Mouse (Mus musculus) midbrain, embryonic 15.5 days (tissue): ENCODE measurements around the gene Pou2f2. TPM values are rescaled to one million over a fixed set of nuclear protein-coding genes. Genes with fewer than 3 reads are reported as not detected.

Experiments
- ATAC-seq: fragments of 200-750 bp; cut with Nextera tagmentation; replicated peaks from 2 replicates; pipeline ENCODE4 v1.8.0; 2017; ENCODE audit warnings: moderate TSS enrichment
- H3K27ac ChIP-seq: fragments of 300-500 bp; sonication (generic); 2 replicates; pipeline ENCODE4 v1.5.1; 2015; ENCODE audit warnings: mild to moderate bottlenecking, inconsistent platforms
- H3K27me3 ChIP-seq: fragments of 300-500 bp; sonication (generic); replicated peaks from 2 replicates; pipeline ENCODE4 v1.6.1; 2015; ENCODE audit warnings: inconsistent platforms
- H3K36me3 ChIP-seq: fragments of 300-500 bp; sonication (generic); replicated peaks from 2 replicates; pipeline ENCODE4 v1.6.1; 2015; ENCODE audit warnings: inconsistent platforms
- H3K4me1 ChIP-seq: fragments of 300-500 bp; sonication (generic); 2 replicates; pipeline ENCODE4 v1.6.1; 2015; ENCODE audit warnings: inconsistent platforms
- H3K4me2 ChIP-seq: fragments of 300-500 bp; sonication (generic); 2 replicates; pipeline ENCODE4 v1.6.1; 2015; ENCODE audit warnings: inconsistent platforms, mild to moderate bottlenecking, moderate library complexity
- H3K4me3 ChIP-seq: fragments of 300-500 bp; sonication (generic); 2 replicates; pipeline ENCODE4 v1.5.1; 2015; ENCODE audit warnings: mild to moderate bottlenecking, inconsistent platforms
- H3K9ac ChIP-seq: fragments of 300-500 bp; sonication (generic); 2 replicates; pipeline ENCODE4 v1.6.1; 2015; ENCODE audit warnings: mild to moderate bottlenecking, inconsistent platforms
- H3K9me3 ChIP-seq: fragments of 300-500 bp; sonication (generic); 2 replicates; pipeline ENCODE4 v1.6.1; 2016; ENCODE audit warnings: inconsistent platforms
- WGBS: fragments of 180-500 bp; shearing (Covaris S2); methylation state at CpG from one replicate; pipeline ENCODE4 v1.1.7; 2015; ENCODE audit warnings: mixed read lengths; 5-methylcytosine and 5-hydroxymethylcytosine counted together
- polyA plus RNA-seq: library from polyadenylated mRNA; unstranded; fragments of >200 nt; fragmentation: Nextera tagmentation; extraction: Ambion mirVana; gene quantifications from 2 replicates; pipeline ENCODE4 v1.2.1, GENCODE M21; 2015

Gene Pou2f2
- polyA plus RNA-seq, 1 experiment from 2014 or later, result 59.1 TPM

DNA sequence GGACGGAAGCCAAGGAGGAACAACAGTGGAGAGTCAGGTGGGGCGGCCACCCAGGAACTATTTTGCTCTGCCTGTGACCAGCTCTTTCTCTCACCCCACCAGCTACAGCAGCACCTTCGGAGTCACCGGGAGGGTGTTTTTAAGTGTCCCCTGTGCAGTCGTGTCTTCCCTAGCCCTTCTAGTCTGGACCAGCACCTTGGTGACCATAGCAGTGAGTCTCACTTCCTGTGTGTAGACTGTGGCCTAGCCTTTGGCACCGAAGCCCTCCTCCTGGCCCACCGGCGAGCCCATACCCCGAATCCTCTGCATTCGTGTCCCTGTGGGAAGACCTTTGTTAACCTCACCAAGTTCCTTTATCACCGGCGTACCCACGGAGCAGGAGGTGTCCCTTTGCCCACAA is 99.1 kb downstream of the Pou2f2 start:
- no peak for ATAC-seq
- H3K27ac ChIP-seq, result no peak overlapping the region
- 94% methylated on average over 13 of the region's 13 CpGs for WGBS
- H3K9ac ChIP-seq, result no peak overlapping the region
- H3K27me3 ChIP-seq, result no peaks in the 10 kb centered on the region
- H3K4me2 ChIP-seq, result no peak overlapping the region
- peaks cover 23% of the 10 kb centered on the region for H3K4me1 ChIP-seq
- H3K36me3 ChIP-seq, result peaks cover 45% of the 10 kb centered on the region
- H3K9me3 ChIP-seq, result no peaks in the 10 kb centered on the region
- H3K4me3 ChIP-seq, result no peak overlapping the region

DNA sequence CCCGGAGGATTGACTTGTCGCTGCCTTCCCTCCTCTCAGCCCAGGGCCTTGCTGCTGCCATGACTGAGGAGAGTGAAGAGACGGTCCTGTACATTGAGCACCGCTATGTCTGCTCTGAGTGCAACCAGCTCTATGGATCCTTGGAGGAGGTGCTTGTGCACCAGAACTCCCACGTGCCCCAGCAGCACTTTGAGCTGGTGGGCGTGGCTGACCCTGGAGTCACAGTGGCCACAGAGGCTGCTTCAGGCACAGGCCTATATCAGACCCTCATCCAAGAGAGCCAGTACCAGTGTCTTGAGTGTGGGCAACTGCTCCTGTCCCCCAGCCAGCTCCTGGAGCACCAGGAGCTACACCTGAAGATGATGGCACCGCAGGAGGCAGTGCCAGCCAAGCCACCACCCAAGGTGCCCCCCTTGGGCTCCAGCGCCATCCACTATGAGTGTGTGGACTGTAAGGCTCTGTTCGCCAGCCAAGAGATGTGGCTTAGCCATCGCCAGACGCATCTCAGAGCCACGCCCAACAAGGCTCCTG is 100.0 kb downstream of the Pou2f2 start:
- H3K9me3 ChIP-seq, result no peaks in the 10 kb centered on the region
- WGBS, result 84% methylated on average over 12 of the region's 12 CpGs
- peaks cover 45% of the 10 kb centered on the region for H3K36me3 ChIP-seq
- H3K9ac ChIP-seq, result no peak overlapping the region
- no peaks in the 10 kb centered on the region for H3K27me3 ChIP-seq
- no peak overlapping the region for H3K4me3 ChIP-seq
- ATAC-seq, result no peak
- H3K4me1 ChIP-seq, result peaks cover 27% of the 10 kb centered on the region
- no peak overlapping the region for H3K4me2 ChIP-seq
- no peak overlapping the region for H3K27ac ChIP-seq

DNA sequence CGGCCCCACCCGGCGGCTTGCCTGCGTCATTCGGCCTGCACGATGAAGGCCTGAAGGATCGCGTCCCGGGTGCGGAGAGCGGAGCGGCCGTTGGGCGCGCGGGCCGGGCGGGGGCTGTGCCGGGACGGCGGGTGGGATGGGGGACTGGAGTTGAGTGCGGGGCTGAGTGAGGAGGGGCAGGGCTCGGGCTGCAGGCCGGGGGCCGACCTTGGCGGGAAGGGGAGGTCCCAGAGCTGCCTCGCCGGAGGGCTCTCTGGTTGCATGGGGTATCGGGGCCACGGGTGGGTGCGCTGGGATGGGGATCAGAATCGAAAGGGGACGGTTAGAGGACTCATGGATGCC is 102.1 kb downstream of the Pou2f2 start:
- Histone ChIP-seq H3K9me3 (no peaks in the 10 kb centered on the region), H3K27me3 (no peaks in the 10 kb centered on the region), H3K36me3 (peaks cover 28% of the 10 kb centered on the region), H3K27ac (peak overlapping the region; percentile 95), H3K4me3 (peak overlapping the region; percentile 87), H3K9ac (peak overlapping the region; percentile 89), H3K4me1 (peaks cover 41% of the 10 kb centered on the region), H3K4me2 (peak overlapping the region; percentile 70)
- under 1% methylated on average over 33 of the region's 33 CpGs for WGBS
- peak; percentile 41; the same call in 1 of the 2 replicates for ATAC-seq

DNA sequence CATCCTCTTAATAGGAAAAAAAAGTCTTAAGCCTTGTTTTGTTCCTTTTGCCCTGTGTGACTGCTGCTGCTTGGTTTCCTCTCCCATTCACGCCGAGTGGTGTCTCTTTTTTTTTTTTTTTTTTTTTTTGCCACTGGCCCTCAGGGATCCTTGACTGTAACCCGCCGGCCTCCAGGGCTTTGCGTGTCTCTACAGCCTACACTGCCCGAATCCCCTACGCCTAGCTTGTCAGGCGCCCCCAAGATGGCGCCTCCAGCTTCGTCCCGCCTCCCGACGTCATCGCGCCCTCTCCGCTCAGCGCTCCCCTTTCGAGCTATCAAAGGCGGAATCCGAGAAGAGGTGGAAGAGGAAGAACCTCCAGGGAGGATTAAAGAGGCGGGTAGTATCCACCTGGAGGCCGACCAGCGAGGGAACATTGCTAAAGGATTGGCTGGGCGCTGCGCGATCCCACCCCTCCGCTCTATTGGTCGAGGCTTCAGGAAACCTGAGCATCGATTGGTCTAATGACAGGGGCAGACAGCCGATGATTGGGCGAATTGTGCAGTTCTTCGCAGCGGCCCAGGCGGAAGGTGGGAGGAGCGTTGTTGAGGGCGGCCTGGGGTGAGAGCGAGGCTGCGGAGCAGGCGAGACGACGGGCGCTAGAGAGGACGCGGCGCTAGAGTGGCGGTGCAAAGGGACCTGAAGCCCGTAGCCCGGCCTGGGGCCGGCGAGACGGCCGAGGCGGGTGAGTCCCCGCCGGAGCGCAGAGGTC is 102.7 kb downstream of the Pou2f2 start:
- WGBS, result under 1% methylated on average over 56 of the region's 56 CpGs
- peak overlapping the region; percentile 89 for H3K9ac ChIP-seq
- peak; percentile 95 for ATAC-seq
- peaks cover 41% of the 10 kb centered on the region for H3K4me1 ChIP-seq
- no peaks in the 10 kb centered on the region for H3K9me3 ChIP-seq
- H3K27me3 ChIP-seq, result no peaks in the 10 kb centered on the region
- peak overlapping the region; percentile 95 for H3K27ac ChIP-seq
- peaks cover 22% of the 10 kb centered on the region for H3K36me3 ChIP-seq
- H3K4me3 ChIP-seq, result peak overlapping the region; percentile 87
- peak overlapping the region; percentile 70 for H3K4me2 ChIP-seq

DNA sequence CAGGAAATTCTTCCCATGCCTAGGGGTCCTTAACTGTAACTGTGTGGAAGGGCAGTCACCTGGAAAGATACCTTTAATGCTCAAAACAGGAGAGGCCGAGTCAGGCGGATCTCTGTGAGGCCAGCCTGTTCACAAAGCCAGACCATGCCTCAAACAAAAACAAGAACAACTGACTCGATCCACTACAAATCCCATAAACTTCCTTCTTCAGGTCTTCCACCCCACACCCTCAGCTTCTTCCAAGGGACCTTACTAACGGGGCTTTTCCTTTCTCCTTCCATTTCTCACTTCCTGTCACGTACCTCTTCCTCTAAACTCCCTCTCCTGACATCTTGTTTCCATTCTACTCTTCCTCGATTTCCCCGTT is 103.2 kb downstream of the Pou2f2 start:
- Histone ChIP-seq H3K4me3 (peak overlapping the region; percentile 87), H3K4me2 (peak overlapping the region; percentile 65), H3K9me3 (no peaks in the 10 kb centered on the region), H3K27me3 (no peaks in the 10 kb centered on the region), H3K4me1 (peaks cover 44% of the 10 kb centered on the region), H3K36me3 (peaks cover 17% of the 10 kb centered on the region), H3K27ac (peak overlapping the region; percentile 91), H3K9ac (peak overlapping the region; percentile 51)
- no peak for ATAC-seq
- 14% methylated on average over 7 of the region's 7 CpGs for WGBS

DNA sequence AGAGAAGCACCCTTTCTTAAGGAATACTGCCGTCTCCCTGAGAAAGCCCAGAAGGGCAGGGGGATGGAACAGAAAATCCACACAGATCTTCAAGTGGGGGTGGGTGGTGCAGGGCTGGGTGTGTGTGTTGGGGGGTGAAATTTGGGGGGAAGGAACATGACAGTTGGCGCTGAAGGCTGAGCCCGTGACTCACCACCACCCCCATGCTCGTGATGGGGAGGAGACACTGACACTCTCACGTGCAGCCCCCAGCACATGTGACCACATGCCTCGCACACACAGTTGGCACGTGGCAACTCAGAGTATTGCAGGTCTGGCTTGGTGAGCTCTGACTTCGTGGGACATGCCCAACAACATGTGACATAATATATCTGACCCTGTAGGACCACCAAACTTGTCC is 105.6 kb downstream of the Pou2f2 start:
- H3K27ac ChIP-seq, result peak overlapping the region; percentile 94
- H3K4me2 ChIP-seq, result peak overlapping the region; percentile 93; the same call in 1 of the 2 replicates
- H3K27me3 ChIP-seq, result no peaks in the 10 kb centered on the region
- no peak for ATAC-seq
- H3K4me3 ChIP-seq, result 0 out of 2 replicates have a peak overlapping the region, but pooled peaks have one; percentile 90
- 83% methylated on average over 8 of the region's 8 CpGs for WGBS
- peaks cover 63% of the 10 kb centered on the region for H3K4me1 ChIP-seq
- no peaks in the 10 kb centered on the region for H3K36me3 ChIP-seq
- H3K9ac ChIP-seq, result no peak overlapping the region
- H3K9me3 ChIP-seq, result no peaks in the 10 kb centered on the region

DNA sequence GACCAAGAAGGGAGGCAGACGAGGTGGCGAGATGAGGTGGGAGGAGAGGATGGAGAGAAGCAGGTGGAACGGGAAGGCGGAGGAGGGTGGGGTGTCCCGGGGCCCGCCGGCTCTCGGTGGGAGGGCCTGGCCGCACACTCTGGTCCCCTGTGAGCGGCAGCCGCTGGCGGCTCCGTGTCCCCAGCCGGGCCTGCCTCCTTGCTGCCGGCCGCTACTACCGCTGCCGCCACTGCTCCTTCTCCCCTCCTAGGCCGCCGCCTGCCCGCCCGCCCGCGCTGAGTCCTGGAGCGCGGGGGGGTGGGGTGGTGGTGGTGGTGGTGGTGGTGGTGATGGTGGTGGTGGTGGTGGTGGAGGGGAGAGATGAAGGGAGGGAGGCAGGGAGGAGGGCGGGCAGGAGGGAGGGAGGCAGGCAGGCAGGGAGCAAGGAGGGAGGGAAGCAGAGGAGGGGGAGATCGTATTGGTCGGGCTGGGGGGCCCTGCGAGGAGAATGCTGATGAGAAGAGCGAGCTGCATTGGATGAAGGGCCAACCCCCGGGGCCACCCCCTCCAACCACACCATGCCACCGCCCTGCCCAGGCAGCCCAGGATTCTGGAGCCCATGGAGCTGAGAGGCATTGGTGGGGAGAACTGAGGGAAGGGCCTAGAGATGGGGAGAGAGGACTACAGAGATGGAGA is 106.7 kb downstream of the Pou2f2 start:
- Histone ChIP-seq H3K4me1 (peaks cover 63% of the 10 kb centered on the region), H3K9ac (peak overlapping the region; percentile 91), H3K27me3 (no peaks in the 10 kb centered on the region), H3K27ac (peak overlapping the region; percentile 94), H3K9me3 (no peaks in the 10 kb centered on the region), H3K4me2 (peak overlapping the region; percentile 93), H3K4me3 (peak overlapping the region; percentile 90), H3K36me3 (peaks cover 4% of the 10 kb centered on the region; the same call in 1 of the 2 replicates)
- under 1% methylated on average over 31 of the region's 33 CpGs for WGBS
- peak; percentile 18 for ATAC-seq

DNA sequence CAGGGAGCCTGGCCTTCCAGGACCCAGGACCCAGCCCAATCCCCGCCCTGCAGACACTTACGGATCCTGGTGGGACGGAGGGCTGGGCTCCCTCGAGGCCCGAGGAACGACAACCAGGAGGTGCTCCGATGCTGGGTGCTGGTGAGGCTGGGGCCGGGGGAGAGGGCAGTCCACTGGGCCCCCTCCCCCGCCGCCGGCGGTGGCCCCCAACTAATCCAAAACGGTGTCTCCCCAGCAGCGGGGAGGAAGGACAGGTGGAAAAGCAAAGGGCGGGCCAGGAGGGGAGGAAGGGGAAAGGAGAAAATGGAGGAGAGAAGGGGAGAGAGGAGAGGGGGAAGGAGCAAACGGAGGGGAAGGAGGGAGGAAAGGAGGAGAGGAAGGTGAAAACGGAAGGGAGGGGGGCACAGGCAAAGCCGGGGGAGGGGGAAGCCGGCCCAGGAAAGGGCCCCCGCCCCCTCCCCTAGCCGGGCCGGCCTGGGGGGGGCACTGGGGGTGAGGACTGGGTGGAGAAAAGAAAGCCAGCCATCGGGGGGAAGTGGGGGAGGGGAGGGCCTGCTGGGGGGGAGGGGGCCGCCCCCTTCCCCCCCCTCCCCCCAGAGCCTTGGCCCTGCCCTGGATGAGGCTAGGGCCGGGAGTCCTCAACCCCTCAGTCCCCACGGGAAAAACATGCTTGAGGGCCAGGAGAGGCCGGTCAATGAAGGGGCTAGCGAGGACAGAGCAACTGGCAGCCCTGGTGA is 107.4 kb downstream of the Pou2f2 start, which contains the start of the genes Grik5 and Zfp574:
TSS of gene Grik5 (minus strand) at position 368 of the 737 bp plus-strand sequence.
TSS of gene Zfp574 (plus strand) at position 589 of the 737 bp plus-strand sequence.
- WGBS, result 1% methylated on average over 26 of the region's 28 CpGs
- Histone ChIP-seq H3K27ac (peak within 1 kb of the TSS; percentile 94), H3K9ac (peak within 1 kb of the TSS; percentile 91), H3K36me3 (peaks cover 11% of the 10 kb centered on the region), H3K4me2 (peak within 1 kb of the TSS; percentile 93), H3K27me3 (no peaks in the 10 kb centered on the region), H3K4me3 (peak within 1 kb of the TSS; percentile 90), H3K4me1 (peaks cover 62% of the 10 kb centered on the region), H3K9me3 (no peaks in the 10 kb centered on the region)
- no peak for ATAC-seq

DNA sequence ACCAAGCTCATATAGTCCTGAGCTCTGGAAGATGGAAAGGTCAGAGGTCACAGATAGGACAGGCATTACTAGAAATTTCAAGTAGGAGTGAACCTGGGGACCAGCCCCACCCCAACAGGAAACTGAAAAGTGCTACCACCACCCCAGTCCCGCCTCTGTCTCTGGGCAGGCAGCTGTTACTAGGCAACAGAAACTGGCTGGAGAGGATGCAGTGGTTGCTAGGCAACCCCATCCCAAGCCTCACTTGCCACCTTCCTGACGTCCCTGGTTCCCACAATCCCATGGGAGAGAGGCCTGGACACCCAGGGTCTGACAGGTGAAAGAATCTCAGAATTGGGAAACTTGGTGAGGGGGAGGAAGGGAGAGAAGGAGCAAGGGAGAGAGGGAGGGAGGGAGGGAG is 110.8 kb downstream of the Pou2f2 start:
- H3K4me3 ChIP-seq, result peak overlapping the region; percentile 13
- ATAC-seq, result peak; percentile 50

DNA sequence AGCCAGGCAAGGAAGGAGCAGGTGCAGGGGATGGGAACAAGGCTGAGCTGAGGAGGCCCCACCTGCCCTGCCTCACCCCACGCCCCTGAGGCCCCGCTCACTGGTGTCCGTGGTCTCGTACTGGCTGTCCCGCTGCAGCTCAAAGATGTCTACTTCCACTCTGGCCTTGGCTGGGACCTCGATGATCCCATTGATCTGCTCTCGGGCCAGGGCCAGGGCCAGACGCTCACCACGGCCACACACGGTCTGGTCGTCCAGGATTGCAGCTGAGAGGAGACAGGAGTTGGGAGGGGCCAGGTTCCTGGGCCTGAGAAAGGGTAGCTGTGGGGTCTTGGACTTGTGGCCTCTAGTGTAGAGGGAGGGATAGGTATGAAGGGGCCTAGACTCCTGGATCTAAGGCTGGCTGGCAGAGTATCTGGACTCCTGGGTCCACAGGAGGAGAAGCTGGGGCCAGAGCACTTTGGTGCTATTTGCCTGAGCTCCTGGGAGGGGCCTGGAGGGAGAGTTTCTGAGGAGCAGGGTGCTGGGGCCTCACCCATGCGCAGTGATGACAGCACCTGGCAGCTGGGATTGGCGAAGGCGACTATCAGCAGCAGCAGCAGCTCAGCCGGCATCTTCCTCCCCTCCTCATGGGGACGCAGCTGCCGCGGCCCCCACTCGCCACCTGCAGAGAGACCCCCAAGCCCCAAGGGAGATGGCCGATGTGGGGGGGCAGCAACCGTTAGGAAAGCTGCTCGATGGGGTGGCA is 111.4 kb downstream of the Pou2f2 start:
- H3K27me3 ChIP-seq, result no peaks in the 10 kb centered on the region
- 79% methylated on average over 22 of the region's 22 CpGs for WGBS
- H3K9me3 ChIP-seq, result no peaks in the 10 kb centered on the region
- peak overlapping the region; percentile 25; the same call in 1 of the 2 replicates for H3K9ac ChIP-seq
- no peak for ATAC-seq
- peaks cover 31% of the 10 kb centered on the region for H3K36me3 ChIP-seq
- peaks cover 38% of the 10 kb centered on the region for H3K4me1 ChIP-seq
- H3K27ac ChIP-seq, result peak overlapping the region; percentile 40; the same call in 1 of the 2 replicates
- H3K4me3 ChIP-seq, result peak overlapping the region; percentile 13
- H3K4me2 ChIP-seq, result peak overlapping the region; percentile 93

More for the DNA sequence above, 110.8 kb downstream of the Pou2f2 start:
- H3K9ac ChIP-seq, result no peak overlapping the region
- peak overlapping the region; percentile 93 for H3K4me2 ChIP-seq
- no peaks in the 10 kb centered on the region for H3K27me3 ChIP-seq
- H3K4me1 ChIP-seq, result peaks cover 45% of the 10 kb centered on the region
- 0 out of 2 replicates have a peak overlapping the region, but pooled peaks have one; percentile 40 for H3K27ac ChIP-seq
- WGBS, result 3% methylated on average over 2 of the region's 2 CpGs
- H3K9me3 ChIP-seq, result no peaks in the 10 kb centered on the region
- peaks cover 25% of the 10 kb centered on the region for H3K36me3 ChIP-seq

DNA sequence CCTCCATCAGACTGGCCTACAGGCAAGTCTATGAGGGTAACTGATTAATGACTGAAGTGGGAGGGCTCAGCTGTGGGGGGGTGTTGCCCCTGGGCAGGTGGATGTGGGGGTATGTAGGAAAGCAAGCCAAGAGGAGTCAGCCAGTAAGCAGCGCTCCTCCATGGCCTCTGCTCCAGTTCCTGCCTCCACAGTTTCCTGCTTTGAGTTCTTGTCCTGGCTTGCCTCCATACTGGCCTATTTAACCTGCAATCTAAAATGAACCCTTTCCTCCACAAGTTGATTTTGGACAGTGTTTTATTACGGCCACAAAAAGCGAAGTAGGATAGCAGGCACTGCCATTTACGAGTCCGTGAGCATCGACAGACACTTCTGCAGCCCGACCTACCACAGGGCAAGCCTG is 112.2 kb downstream of the Pou2f2 start:
- no peaks in the 10 kb centered on the region for H3K9me3 ChIP-seq
- ATAC-seq, result no peak
- no peaks in the 10 kb centered on the region for H3K27me3 ChIP-seq
- 93% methylated on average over 7 of the region's 7 CpGs for WGBS
- H3K9ac ChIP-seq, result no peak overlapping the region
- no peak overlapping the region for H3K27ac ChIP-seq
- peaks cover 39% of the 10 kb centered on the region for H3K36me3 ChIP-seq
- no peak overlapping the region for H3K4me3 ChIP-seq
- no peak overlapping the region for H3K4me2 ChIP-seq
- H3K4me1 ChIP-seq, result peaks cover 38% of the 10 kb centered on the region
